ENCODE assay signal across 18 mouse cellular contexts in the genomic region with DNA sequence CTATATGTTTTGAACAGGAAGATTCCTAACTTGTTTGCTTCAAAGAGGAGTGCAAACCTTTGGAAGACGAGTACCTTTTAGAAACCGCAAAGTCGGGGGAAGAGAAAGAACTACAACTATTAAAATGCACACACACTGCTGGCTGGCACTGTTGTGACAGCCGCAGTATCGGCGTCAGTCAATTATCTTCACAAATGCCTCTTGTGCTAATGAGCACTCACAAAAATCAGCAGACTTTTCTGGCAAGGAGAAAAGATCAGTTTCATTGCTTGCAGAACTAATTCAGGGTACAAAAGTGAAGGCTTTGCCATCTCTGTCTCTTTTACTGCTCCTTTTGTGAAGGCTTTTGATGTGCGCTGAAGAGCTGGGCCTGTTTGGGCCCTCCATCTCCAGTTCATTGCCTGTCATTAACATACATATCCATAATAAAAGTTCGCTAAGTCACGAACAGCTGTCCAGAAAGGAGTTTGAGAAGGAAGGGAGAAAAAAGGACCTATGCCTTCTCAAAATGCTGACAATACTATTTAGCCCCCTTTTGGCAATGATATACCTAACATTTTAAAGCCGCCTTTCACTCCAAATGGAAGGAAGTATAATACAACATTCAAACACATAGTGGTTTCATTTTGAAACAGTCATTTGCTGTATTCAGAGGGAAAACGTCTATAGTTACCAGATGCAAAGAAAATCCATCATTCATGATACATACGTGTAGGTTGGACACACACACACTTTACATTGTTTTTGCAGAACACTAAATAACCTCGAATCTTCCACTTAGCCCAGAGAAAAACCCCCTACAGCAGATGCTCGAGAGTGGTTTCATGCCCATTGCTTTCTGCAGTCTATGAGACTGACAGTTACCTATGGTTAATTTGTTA.
DNase-seq lines count a peak whose midpoint lies in the region; ATAC-seq and TF ChIP-seq lines count a peak whose summit lies in the region.
"Had no signal": no experiment of that assay in that cellular context is flagged by ENCODE, and none has a peak within 500 bp of the region (broad histone marks: within the 10 kb centered on the region; RNA-seq: fewer than 3 reads in every experiment).

No protein-coding gene starts in this region.

- TF ChIP-seq CTCF in hindbrain, postnatal 0 days (IDR thresholded peaks at IDR 0.05; ENCODE audit: low read depth) = no peak

- H3K4me2 ChIP-seq in hindbrain, embryonic 12.5 days (replicated peaks) = no peak overlapping the region
- no peak overlapping the region for H3K4me2 ChIP-seq in hindbrain, postnatal 0 days (ENCODE audit: low read depth, low read length)
- H3K4me2 ChIP-seq: liver, embryonic 15.5 days had no signal

- DNase-seq in hindbrain, postnatal 0 days (ENCODE audit: low spot score) = no peak
- peak; percentile 75 for DNase-seq in R1 (ENCODE audit: low read depth, low spot score)
- DNase-seq in embryo, embryonic 9.5 days (ENCODE audit: extremely low spot score) = peak; percentile 19
- DNase-seq in mesoderm, embryonic 11.5 days (ENCODE audit: low read depth, low spot score) = peak; percentile 39
- no peak for DNase-seq in spleen, postnatal 14 days (ENCODE audit: low spot score in 2 of 2)
- DNase-seq in thymus, postnatal 25 days = no peak
- DNase-seq: adrenal gland, postnatal 25 days; cerebellum, adult 11 months; heart, adult 2 months; lung, postnatal 10 days; thymus, adult 2 months had no signal

- no peak overlapping the region for H3K27ac ChIP-seq in hindbrain, embryonic 12.5 days
- no peak overlapping the region for H3K27ac ChIP-seq in hindbrain, postnatal 0 days
- H3K27ac ChIP-seq: heart, adult 2 months; kidney, embryonic 15.5 days; limb, embryonic 13.5 days; liver, embryonic 15.5 days; neural tube, embryonic 13.5 days had no signal

- peaks cover 77% of the 10 kb centered on the region for H3K27me3 ChIP-seq in hindbrain, embryonic 12.5 days
- H3K27me3 ChIP-seq in hindbrain, postnatal 0 days (ENCODE audit: insufficient read depth, low read length) = peaks cover 45% of the 10 kb centered on the region; the same call in 1 of the 2 replicates
- H3K27me3 ChIP-seq: limb, embryonic 13.5 days had no signal

- no peaks in the 10 kb centered on the region for H3K9me3 ChIP-seq in hindbrain, embryonic 12.5 days (replicated peaks)
- no peaks in the 10 kb centered on the region for H3K9me3 ChIP-seq in hindbrain, postnatal 0 days (ENCODE audit: low read length)
- H3K9me3 ChIP-seq: kidney, embryonic 15.5 days; limb, embryonic 13.5 days; liver, embryonic 15.5 days; neural tube, embryonic 13.5 days had no signal

- 15% methylated on average over 14 of the region's 14 CpGs for WGBS in hindbrain, embryonic 12.5 days
- 19% methylated on average over 14 of the region's 14 CpGs for WGBS in hindbrain, postnatal 0 days

- no peak overlapping the region for H3K4me3 ChIP-seq in hindbrain, embryonic 12.5 days
- no peak overlapping the region for H3K4me3 ChIP-seq in hindbrain, postnatal 0 days (ENCODE audit: low read length)
- H3K4me3 ChIP-seq: heart, adult 2 months; kidney, embryonic 15.5 days; limb, embryonic 13.5 days; liver, embryonic 15.5 days; megakaryocyte, embryonic 14.5 days; neural tube, embryonic 13.5 days had no signal

- H3K9ac ChIP-seq in hindbrain, embryonic 12.5 days = no peak overlapping the region
- no peak overlapping the region for H3K9ac ChIP-seq in hindbrain, postnatal 0 days (replicated peaks; ENCODE audit: low read length)
- H3K9ac ChIP-seq: kidney, embryonic 15.5 days; limb, embryonic 13.5 days; liver, embryonic 15.5 days; neural tube, embryonic 13.5 days had no signal

- ATAC-seq in hindbrain, embryonic 12.5 days (ENCODE audit: low FRiP score) = peak; percentile 55
- no peak for ATAC-seq in hindbrain, postnatal 0 days
- ATAC-seq in activated CD4-positive, CD25-positive, alpha-beta regulatory T cell, adult 4 months = no peak

- H3K36me3 ChIP-seq in hindbrain, embryonic 12.5 days = no peaks in the 10 kb centered on the region
- no peaks in the 10 kb centered on the region for H3K36me3 ChIP-seq in hindbrain, postnatal 0 days (ENCODE audit: insufficient read depth, low read length)
- H3K36me3 ChIP-seq: kidney, embryonic 15.5 days; limb, embryonic 13.5 days; liver, embryonic 15.5 days; neural tube, embryonic 13.5 days had no signal

- H3K4me1 ChIP-seq in hindbrain, embryonic 12.5 days = peaks cover 16% of the 10 kb centered on the region; the same call in 1 of the 2 replicates
- H3K4me1 ChIP-seq in hindbrain, postnatal 0 days (ENCODE audit: insufficient read depth, low read length) = no peaks in the 10 kb centered on the region
- H3K4me1 ChIP-seq: kidney, embryonic 15.5 days; liver, embryonic 15.5 days had no signal

Comparison
In these comparisons a context has a peak if more than half of its experiments do, and no peak if none do; other contexts are left out.
1. DNase-seq: peak in R1 (single experiment), embryo, embryonic 9.5 days (single experiment) and mesoderm, embryonic 11.5 days (single experiment); none in hindbrain, postnatal 0 days (single experiment), spleen, postnatal 14 days (0 of 2) and thymus, postnatal 25 days (single experiment).